Mouse (Mus musculus) right cerebral cortex, adult 18-20 months (tissue): ENCODE data around the gene 4933424G06Rik.

Experiments used
- DNase-seq: peaks from one replicate; pipeline ENCODE4 v3.0.0; 2022; ENCODE audit warnings: mixed read lengths

Gene 4933424G06Rik

GRCm38 (mm10) chr1:36772198-36772934, 62.4 kb downstream of the 4933424G06Rik start:
- no peak for DNase-seq

- DNase-seq, result no peak
Observed at GRCm38 (mm10) chr1:36780793-36781192, 70.8 kb downstream of the 4933424G06Rik start.

- DNase-seq, result no peak
Observed at GRCm38 (mm10) chr1:36782476-36782875, 72.5 kb downstream of the 4933424G06Rik start.

GRCm38 (mm10) chr1:36784365-36785134, 74.6 kb downstream of the 4933424G06Rik start:
- DNase-seq, result peak; percentile 86

GRCm38 (mm10) chr1:36785238-36785641, 75.3 kb downstream of the 4933424G06Rik start:
- DNase-seq, result peak; percentile 51

GRCm38 (mm10) chr1:36786377-36786776, 76.4 kb downstream of the 4933424G06Rik start:
- no peak for DNase-seq

- DNase-seq, result no peak
Observed at GRCm38 (mm10) chr1:36789416-36789815, 79.5 kb downstream of the 4933424G06Rik start.

GRCm38 (mm10) chr1:36796711-36797110, 86.8 kb downstream of the 4933424G06Rik start:
- no peak for DNase-seq

- peak; percentile 73 for DNase-seq
Observed at GRCm38 (mm10) chr1:36797481-36797880, 87.5 kb downstream of the 4933424G06Rik start.

- DNase-seq, result no peak
Observed at GRCm38 (mm10) chr1:36800379-36801011, 90.5 kb downstream of the 4933424G06Rik start.

GRCm38 (mm10) chr1:36804259-36804658, 94.3 kb downstream of the 4933424G06Rik start:
- DNase-seq, result no peak

GRCm38 (mm10) chr1:36804833-36805232, 94.9 kb downstream of the 4933424G06Rik start:
- no peak for DNase-seq

GRCm38 (mm10) chr1:36806181-36806905, 96.4 kb downstream of the 4933424G06Rik start:
- DNase-seq, result no peak

- DNase-seq, result no peak
Observed at GRCm38 (mm10) chr1:36807086-36807485, 97.1 kb downstream of the 4933424G06Rik start.
